Mouse (Mus musculus): Measurements from ENCODE around the gene Plpp7.

Gene Plpp7

DNA sequence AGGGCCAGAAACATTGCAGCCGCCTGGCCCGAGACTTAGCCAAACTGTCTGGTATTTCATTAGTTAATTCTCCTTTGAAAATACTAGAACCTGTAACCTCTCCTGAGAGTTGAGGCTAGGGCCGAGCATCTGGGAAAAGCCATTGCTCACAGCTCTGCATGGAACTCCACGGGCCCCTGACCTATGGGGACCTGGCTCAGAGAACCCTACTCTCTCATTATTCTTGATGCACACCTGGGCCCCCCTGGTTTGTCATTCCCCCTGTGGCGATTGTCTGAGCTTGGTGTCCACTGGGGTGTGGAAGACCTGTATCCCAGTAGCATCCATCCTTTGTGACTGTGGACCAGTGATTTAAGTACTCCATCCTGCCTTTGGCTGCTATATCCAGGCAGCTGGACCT lies 44.0 kb downstream of the Plpp7 start:
- no peak for DNase-seq (ENCODE audit: inconsistent ontology term)

DNA sequence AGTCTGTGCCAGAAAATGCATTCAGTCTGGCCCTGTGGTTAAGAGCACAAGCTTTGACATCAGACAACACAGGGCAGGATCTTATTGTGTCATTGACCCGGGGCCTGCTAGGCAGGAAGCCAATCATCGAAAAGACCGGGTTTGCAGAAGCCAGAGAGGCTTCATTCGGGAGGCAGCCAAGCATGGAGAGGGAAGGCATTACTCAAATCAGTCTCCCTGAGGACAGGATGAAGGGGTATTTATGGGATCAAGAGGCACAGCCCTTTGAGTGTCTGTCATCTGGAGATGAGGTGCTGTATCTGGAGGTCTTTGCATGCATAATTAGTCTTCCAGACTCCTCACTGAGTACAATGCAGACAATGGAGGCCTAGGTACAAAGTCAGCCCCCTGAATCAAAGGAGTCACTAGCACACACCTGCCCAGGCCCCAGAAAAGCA lies 45.2 kb downstream of the Plpp7 start:
- no peak for DNase-seq (ENCODE audit: inconsistent ontology term)

DNA sequence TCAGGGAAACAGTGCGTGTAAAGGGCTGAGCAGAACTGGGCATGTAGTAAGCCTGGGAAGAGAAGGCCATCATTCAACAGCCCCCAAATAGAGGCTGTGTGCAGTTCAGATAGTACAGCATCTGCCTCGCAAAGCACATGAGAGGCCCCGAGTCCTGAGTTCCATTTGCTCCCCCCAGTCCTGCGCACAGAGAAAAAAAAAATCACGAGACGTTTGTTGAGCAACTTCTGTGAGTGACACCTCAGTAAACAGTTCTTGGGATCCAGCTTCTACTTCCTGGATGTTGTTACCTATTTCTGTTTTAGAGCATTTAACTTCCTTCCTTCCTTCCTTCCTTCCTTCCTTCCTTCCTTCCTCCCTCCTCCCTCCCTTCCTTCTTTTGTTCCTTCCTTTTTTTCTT lies 46.3 kb downstream of the Plpp7 start:
- DNase-seq (ENCODE audit: inconsistent ontology term) = no peak

DNA sequence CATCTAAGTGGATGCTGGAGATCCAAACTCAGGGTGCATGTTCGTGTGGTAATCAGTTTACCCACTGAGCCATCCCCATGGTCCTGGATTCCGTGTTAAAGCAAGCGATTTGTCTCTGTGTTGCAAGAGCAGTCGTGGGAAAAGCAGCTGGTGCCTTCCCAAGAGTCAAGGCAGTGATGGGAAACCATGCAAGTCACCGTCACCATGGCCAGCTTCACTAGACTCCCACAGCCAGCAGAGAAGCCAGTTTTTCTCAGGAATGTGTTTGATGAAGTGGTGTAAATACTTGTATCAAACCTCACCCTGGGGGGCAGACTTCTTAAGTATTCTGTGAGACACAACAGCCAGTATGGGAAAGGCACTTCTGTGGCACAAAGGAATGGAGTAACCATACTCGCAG lies 47.0 kb downstream of the Plpp7 start:
- DNase-seq (ENCODE audit: inconsistent ontology term) = no peak

DNA sequence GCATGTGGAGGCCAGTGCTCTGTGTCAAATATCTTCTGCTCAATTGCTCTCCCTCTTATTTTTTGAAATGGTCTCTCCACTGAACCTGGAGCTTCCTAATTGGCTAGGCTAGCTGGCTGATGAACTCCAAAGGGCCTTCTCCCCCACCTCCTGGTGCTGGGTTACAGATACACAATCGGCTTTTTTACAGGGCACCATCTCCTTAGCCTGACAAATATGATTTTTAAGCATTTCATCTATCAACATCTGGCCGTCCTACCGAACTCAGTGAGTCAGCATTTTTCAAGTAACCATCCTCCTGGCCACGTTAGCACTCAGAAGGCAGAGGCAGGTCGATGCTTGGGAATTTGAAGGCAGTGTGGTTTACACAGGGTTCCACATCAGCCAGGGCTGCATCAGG lies 49.3 kb downstream of the Plpp7 start:
- DNase-seq (ENCODE audit: inconsistent ontology term) = no peak

DNA sequence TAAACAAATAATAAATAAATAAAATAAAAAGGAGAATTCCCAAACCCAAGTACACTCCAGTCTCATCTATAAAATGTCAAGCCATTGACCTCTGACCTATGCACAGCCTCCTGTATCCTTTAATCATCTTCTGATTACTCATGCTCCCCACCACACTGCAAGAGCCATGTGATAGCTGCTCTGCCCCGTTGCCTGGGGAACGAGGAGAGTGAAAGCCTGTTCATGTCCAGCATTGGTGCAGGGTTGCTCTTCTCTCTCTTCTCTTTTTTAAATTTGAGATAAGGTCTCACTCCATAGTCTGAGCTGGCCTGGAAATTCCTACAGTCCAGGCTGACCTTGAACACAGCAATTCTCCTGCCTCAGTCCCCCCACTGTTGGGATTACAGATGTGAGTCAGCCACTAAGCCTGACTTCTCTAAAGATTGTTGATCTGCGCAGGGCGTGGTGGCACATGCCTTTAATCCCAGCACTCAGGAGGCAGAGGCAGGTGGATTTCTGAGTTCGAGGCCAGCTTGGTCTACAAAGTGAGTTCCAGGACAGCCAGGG lies 51.4 kb downstream of the Plpp7 start:
- no peak for DNase-seq (ENCODE audit: inconsistent ontology term)

DNA sequence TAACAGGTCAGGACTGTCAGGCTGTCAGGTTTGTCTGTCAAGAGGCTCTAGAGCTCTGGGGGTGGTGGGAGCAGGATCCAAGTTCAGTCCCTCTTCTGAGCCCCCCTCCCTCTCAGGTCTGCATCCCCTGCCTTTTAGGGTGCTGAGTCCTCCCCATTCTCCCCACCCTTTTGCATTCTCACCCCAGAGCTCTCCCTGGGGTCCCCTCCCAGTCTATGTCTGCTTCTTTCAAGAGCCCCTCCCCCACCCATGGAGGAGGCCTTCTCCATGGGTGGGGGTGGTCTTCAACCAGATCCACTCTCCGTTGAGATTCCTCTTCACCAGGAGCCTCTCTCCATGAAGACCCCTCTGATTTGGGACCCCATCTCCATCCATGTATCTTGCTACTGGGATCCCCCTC lies 54.8 kb downstream of the Plpp7 start:
- no peak for DNase-seq (ENCODE audit: inconsistent ontology term)

DNA sequence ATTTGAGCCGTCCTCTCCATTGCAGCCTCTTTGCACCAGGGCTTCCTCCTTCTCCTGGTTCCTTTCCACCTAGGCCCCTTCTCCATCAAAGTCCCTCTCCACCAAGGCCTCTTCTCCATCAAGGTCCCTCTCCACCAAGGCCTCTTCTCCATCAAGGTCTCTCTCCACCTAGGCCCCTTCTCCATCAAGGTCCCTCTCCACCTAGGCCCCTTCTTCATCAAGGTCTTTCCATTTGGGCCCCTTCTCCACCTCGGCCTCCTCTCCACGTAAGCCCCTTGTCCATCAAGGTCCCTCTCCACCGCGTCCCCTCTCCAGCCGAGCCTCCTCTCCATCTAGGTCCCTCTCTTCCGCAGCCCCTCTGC lies 55.2 kb downstream of the Plpp7 start:
- no peak for DNase-seq (ENCODE audit: inconsistent ontology term)

DNA sequence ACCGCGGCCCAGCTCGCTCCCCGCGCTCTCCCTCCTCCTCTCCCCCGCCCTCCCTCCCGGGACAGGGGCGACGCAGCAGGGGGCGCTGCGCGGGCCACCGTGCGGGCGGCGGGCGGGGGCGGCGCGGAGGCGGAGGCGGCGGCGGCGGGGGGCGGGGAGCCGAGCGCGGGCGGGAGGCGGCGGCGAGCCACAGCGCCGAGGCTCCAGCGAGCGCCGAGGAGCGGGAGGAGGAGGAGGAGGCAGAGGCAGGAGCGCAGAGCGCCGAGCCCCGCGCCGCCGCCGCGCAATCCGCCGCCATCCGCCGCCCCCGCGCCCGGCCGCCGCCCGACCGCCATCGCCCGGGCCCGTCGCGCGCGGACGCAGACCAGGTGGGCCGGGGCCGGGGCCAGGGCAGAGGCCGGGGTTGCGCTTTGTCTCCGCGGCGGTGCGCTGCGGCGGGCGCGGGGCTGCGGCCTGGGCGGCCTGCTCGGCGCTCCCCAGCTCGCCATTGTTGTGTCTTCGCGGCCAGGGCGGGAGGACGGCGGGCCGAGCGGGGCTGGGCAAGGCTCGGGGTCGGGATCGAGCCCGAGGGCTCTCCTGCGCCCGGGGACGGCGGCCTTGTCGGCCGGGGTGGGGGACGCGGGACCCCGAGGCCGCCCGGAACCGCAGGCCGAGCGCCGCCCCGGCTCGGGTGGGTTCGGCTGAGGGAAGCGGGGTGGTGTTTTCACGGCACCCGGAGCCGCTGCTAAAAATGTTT lies 55.8 kb downstream of the Plpp7 start, which contains the start of gene Prrc2b:
Prrc2b (plus strand) TSS at position 159 of the 736 bp plus-strand sequence.
- peak; percentile 69 for DNase-seq (ENCODE audit: inconsistent ontology term)

DNA sequence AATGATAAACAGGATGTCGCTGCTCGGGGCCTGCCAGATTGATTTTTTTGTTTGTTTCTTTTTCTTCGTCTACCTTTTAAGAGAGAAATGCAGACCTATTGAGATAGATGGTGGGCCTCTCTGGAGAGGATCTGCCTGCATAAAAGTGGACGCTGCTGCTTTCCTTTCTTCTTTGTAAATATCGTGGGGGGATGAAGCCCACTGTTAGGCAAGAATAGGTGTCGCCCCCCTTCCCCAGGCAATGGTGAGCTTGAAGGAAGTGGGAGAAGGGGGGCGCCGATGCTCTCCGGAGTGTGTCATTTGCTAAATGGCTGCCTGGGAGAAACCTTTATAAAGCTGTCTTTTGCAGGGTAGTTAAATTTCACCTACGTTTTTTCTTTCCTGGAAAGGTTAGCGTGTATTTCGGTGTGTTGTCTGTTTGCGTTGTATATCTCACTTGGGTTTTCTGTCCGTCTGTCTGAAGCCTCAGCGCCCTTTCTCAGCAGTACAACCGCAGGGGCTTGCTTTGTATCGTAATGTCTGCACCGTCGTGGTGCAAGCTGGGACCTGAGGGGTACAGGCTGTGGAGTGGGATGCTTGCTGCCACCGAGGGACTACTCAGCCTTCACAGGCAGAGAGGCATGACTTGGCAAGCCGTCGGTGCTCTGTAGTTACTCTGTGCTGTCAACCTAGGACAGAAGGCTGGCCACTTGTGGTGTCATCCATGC lies 56.5 kb downstream of the Plpp7 start:
- DNase-seq (ENCODE audit: inconsistent ontology term) = peak; percentile 50

DNA sequence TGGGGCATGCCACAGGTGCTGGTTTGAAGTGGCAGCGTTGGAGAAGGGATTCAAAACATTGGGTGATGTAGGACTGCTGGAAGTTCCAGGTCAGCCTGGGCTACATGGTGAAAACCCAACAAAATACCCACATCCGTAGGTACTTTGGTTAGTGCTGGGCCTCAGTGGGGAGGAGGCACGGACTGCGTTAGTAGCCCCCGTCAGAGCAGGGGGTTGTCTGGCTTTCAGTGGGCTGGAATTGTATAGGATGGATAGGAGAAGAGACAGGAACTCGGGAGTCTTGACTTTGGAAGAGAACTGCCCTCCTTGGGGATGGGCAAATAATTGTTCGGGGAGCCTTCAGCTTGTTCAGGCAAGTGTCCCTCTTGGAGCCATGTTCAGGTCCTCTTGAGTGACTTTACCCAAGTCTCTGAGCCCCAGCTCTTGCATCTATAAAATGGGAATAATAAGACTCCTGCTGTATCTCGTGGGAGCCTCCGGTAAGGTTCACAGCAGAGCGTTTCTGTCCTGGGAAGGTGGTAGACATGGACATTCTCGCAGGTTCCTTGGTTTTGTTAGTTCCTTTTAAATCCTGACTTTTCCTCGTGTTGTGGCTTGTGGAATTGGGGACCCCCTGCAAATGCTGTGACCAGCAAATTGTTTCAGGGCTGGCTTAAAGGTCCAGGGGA lies 57.2 kb downstream of the Plpp7 start:
- no peak for DNase-seq (ENCODE audit: inconsistent ontology term)

DNA sequence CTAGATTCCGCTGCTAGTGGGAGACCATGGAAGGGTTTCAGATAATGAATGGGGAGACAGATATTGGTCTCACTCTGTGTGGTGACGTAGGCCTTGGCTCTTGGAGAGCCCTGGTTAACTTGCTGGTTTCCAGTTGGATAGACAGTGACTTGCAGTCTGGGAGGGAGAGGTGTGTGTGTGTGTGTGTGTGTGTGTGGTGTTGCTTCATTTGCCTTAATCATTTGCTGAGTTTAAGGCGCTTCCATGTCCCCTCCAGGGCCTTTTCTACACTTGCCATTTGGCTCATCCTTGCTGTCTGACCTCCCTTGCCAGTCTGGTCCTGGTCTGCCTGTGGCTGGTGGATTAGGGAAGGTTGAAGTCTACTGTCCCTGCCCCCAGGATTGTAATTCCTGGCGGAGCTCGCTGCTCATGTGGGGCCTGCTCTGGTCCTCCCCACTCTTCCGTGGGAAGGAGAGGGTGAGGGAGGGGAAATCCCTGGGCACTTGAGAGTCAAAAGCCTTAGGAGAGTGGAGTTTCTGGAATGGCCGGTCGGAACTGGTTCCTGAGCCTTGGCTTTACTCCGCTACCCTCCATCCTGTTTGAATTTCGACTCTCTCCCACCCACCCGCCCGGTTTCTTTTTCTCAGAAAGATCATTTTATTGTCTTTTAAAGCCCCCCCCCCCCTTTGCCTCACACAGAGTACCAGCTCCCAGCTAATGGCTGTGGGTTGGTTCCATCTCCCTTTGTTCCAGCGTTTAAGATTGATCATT lies 57.9 kb downstream of the Plpp7 start:
- peak; percentile 70 for DNase-seq (ENCODE audit: inconsistent ontology term)

DNA sequence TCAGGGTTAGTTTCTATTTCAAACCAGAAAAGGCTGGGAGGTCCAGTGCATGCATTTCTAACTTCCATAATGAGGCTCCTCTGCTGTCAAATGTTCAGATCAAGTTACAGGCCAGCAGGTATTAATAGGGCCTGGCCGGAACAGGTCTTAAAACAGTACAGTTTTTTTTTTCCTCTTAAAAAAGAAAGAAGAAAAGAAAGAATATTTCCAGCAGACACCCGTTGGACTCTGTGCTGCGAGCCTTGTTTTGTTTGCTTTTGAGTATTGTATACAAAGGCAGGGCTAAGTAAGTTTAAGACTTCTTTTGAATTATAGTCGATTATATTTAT lies 58.4 kb downstream of the Plpp7 start:
- no peak for DNase-seq (ENCODE audit: inconsistent ontology term)

DNA sequence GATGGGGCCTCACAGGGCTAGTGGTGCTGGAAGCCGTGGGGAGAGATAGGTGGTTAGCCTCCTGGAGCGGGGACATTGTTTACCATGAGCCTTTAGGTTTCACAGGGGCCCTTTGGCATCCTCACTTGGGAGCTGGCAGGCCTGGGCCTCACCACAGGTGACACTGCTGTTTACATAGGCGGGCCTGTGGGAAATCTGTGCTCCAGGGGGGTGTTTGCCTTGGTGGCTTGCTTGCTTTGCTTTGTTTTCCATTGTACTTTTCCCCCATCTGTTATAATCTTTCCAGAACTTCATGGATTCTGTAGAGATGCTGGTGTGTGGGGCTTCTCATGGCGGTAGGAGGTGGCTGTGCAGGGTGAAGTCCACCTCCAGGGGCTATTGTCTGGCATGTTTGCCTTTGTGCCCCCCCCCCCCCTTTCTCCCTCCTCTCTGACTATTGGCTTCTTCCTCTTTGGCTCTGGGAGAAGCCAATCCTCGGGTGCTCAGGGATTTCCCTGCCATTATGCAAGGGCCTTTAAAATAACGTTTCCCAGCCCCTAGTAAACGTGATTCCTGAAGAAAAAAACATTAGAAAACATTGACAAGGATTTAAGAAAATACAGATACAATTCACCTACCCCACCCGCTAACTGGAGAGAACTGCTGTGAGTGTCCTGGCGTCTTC lies 59.1 kb downstream of the Plpp7 start:
- DNase-seq (ENCODE audit: inconsistent ontology term) = no peak

DNA sequence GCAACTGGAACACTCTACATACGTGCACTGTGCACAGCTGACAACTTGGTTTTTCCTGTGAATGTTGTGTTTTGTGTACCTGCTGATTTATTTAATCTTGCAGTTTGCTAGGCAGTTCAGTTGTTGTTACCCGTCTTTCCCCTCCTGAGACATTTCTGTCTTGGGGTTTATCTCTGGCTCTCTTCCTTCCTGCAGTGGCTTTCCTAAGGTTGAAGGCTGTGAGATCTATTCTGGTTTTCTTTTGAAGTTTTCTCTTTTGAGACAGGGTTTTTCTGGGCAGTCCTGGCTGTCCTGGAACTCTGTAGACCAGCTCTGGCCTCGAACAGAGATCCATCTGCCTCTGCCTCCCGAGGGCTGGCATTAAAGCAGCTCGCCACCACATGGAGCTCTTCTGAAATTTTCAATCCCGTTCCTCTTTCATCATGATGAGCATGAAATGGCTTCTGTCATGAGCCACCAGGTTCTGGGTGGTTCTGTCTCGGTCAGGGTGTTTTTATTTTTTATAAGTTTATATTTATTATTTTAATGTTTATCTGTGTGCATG lies 59.7 kb downstream of the Plpp7 start:
- no peak for DNase-seq (ENCODE audit: inconsistent ontology term)

DNA sequence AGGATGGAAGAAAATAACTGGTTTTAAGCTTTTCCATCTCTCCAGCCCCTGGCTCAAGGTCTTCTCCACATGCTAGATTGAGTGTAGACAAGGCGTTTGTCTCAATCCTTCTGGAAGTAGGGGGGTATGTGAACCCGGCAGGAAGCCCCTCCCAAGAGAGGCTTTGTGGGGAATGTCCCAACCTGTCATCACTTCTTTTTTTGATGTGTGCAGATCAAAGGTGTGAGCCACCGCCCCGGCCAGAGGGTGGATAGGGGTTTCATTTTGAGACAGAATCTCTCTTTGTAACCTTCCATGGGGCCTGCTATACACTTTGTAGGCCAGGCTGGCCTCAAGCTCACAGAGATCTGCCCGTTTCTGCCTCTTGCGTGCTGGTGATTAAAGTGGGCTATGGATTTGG lies 60.3 kb downstream of the Plpp7 start:
- DNase-seq (ENCODE audit: inconsistent ontology term) = no peak

DNA sequence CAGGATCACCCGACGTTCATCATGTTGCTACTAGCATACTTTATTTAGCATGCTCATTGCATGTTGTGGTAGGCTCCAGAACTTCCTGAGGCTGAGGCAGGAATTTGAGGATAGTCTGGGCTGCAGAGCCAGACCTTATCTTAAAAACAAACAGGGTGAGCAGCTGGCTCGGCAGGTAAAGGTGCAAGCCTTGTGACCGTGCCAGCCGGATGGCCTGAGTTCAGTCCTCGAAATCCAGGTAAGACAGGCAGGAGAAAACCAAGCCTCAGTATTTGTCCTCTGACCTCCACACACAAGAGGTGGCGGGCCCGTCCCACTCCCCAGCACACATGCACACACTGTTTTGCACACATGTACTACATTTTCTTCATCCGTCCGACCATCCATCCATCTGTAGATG lies 61.3 kb downstream of the Plpp7 start:
- DNase-seq (ENCODE audit: inconsistent ontology term) = no peak

DNA sequence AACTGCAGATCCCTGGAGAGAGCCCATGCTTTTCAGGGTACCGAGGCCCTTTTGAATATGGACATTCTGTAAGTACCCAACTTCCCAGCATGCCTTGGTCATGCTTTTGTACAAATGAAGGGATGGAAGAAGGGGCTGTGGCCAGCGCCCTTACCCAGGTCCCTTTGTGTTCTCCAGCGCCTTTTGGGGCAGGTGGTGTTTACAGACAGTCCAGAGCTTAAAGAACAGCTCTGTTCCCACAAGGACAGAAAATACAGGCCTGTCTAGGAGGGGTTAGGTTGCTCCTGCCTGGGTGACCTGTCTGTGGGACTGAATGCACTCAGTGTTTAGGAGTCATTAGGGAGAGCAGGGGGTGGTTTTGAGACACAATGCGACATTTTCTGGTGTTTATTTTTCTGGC lies 62.0 kb downstream of the Plpp7 start:
- DNase-seq (ENCODE audit: inconsistent ontology term) = no peak

DNA sequence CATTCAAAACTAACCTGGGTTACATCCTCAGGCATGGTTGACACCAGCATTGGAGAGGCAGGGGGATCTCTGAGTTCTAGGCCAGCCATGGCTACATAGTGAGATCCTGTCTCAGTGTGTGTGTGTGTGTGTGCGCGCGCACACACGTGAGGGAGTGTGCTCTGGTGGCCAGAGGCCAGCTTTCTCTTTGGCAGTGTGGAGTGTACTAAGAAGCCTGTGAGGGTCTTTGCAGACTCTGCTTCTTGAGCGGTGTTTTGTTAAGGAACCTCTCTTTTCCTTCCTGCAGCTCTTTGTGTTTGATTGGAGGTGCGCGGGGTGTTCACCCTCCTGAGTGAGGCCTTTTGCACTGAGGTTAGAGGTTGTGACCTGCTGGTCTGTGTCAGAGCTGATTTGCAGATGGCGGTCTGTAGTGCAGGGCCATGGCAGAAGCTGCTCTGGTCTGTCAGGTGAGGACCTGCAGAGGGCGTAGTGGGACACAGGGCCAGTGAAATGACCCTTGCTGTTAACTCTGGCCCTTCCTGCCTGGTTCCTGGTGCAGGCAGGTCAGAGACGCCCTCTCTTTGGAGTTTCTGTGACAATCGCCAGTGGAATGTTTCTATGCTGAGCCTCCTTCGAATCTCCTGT lies 63.4 kb downstream of the Plpp7 start:
- DNase-seq (ENCODE audit: inconsistent ontology term) = no peak
